Mouse (Mus musculus) hindlimb bud, embryonic 11.5 days (tissue): Measurements from ENCODE around the gene Cops7a.
A peak's percentile ranks its signal among the peaks of the same experiment; 100 is the strongest.

Source experiments
- DNase-seq: peaks from one replicate; pipeline ENCODE4 v3.0.0-alpha.2; 2012; ENCODE audit warnings: low read depth, low spot score; ENCODE audit errors: extremely low spot score

Cops7a gene

DNA sequence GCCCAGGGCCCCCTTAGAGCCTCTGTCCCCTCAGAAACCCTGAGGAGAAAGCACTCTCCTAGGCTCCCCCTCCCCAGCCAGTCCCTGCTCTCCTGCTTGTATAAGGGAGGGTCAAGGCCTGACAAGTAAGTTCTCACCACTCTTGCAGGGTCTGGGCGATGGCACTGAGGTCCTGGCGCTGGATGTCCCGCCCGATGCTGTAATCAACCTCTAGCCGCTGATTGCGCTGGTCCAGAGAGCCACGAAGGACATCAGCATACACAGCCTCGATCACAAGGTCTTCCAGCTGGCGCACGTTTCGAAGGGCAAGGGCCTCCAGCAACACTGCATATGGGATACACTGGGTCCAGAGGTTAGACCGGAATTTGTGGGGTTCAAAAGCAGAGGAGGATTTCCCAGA is 4.3 kb downstream of the Cops7a start:
- DNase-seq, result no peak

- DNase-seq, result no peak
Observed at GRCm38 (mm10) chr6:124959960-124960359, 5.4 kb downstream of the Cops7a start.

DNA sequence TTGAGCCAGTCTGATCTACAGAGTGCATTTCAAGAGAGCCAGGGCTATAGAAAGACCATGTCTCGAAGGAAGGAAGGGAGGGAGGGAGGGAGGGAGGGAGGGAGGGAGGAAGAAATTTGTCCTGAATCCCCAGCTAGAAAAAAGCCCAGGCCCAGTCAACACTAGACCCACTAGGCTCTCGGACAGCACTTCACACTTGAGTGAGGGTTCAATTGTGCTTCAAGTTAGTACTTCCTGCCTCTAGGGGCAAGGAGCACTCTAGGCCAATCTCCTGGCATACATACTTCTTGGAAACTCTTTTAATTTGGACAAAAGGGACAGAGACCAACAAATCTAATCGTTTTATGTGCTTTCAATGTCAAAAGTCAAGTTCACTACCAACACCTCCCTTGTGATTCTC is 7.2 kb downstream of the Cops7a start:
- DNase-seq, result no peak

GRCm38 (mm10) chr6:124955212-124955611 is 10.1 kb downstream of the Cops7a start:
- DNase-seq, result no peak

DNA sequence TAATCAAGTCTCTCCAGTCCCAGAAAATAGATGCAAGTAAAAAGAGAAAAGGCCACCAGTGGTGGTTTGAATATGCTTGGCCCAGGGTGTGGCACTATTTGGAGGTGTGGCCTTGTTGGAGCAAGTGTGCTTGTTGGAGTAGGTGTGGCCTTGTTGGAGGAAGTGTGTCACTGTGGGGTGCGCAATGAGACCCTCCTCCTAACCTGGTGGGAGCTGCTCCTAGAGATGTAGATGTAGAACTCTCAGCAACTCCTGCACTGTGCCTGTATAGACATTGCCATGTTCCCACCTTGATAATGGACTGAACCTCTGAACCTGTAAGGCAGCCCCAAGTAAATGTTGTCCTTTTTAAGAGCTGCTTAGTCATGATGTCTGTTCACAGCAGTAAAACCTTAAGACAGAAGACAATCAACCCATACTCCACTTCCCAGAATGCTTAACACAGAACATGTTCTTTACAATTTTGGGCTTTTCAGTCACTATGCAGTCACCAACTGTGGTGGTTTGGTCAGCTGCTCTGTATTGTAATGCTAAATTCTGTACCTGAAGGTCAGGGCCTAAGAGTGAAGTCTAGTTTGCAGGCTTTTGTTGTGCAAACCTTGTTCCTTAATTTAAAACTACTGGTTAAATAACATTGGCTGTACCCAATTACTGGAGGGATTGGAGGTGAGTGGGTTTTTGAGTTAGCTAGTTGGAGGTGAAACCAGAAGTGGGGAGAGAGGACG is 11.2 kb downstream of the Cops7a start:
- DNase-seq, result no peak

- no peak for DNase-seq
Observed at GRCm38 (mm10) chr6:124943526-124943925, 21.8 kb downstream of the Cops7a start.

DNA sequence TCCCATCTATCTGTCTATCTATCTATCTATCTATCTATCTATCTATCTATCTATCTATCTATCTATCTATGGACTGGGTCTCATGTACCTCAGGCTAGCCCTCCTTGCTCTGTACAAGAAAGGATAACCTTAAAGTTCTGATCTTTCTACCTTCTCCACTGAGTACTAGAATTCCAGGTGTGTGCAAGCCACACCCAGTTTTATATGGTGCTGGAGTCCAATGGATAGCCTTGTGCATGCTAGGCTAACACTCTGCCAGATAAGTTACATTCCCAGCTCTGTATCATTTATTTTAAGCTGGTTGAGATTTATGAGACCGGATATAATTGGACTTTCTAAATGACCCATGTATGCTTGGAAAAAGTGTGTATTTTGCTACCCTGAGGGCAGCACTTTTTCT is 23.7 kb downstream of the Cops7a start:
- DNase-seq, result no peak

DNA sequence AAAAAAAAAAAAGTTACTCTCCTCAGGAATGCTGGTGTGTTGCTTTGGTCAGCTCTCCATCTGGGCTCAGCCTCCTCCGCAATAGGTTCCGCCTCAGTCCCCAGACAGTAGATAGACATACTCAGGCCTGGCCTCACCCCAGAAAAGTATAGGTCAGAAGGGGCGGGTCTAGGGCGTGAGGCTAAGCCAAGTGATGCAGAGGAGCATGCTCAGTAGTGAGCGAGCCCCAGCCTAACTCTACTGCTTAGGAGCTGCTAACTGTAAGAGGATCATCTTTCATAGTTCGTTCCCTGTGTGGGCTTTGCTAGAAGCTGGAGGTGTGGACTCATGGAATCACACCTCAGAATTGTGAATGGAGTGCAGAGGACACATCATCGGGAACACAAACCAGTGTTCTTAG is 26.8 kb downstream of the Cops7a start:
- DNase-seq, result no peak

DNA sequence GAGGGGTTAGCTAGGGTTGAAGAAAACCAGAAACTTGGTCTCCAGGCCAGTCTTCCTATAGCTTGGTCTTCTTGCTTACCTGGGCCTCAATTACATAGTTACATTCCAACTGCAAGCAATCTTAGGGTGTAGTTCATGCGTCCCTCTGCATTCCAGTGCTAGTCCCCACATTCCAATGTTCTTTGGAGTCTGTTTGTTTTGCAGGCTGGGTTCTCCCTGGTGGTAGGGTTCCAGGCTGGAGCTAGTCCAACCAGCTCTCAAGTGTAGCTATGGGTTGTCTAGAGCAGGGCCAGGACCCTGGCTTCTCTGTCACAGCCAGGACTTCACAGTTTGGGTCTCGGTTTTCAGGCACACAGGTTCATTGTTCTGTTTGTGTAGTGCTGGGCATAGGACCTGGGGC is 27.8 kb downstream of the Cops7a start:
- DNase-seq, result no peak

- DNase-seq, result no peak
Observed at GRCm38 (mm10) chr6:124936681-124937080, 28.7 kb downstream of the Cops7a start.

DNA sequence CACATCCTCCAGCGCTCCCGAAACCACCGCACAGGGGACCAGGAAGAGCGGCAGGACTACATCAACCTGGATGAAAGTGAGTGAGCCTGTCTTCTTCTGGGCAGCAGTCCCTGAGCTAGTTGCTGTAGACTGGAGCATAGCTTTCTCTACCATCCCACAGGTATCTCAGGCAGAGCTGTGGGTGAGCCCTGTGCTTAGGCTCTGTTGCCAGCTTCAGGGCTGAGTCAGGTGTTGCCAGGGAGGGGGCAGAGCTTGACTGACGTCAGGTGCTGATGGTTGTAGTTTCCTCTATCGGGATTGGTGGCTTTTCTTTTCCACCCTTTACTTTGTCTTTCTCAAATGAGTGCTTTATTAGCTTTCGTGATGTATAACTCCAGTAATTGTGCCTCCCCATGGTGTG is 30.7 kb downstream of the Cops7a start:
- DNase-seq, result no peak

GRCm38 (mm10) chr6:124933127-124933526 is 32.2 kb downstream of the Cops7a start:
- no peak for DNase-seq

DNA sequence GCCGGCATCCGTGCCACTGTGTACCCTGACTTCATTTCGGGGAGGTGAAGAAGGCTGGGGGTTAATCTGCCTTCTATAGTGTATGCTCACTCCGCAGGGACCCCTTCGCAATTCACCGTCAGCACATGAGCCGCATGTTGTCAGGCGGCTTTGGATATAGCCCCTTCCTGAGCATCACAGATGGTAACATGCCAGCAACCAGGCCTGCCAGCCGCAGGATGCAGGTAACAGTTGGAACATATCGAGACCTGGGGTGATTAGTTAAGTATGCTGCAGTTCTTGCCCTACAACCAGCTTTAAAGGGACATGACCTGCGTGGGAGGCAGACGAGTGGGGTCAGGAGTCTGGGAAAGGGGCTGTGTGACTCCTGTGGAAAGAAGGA is 33.0 kb downstream of the Cops7a start:
- DNase-seq, result no peak

DNA sequence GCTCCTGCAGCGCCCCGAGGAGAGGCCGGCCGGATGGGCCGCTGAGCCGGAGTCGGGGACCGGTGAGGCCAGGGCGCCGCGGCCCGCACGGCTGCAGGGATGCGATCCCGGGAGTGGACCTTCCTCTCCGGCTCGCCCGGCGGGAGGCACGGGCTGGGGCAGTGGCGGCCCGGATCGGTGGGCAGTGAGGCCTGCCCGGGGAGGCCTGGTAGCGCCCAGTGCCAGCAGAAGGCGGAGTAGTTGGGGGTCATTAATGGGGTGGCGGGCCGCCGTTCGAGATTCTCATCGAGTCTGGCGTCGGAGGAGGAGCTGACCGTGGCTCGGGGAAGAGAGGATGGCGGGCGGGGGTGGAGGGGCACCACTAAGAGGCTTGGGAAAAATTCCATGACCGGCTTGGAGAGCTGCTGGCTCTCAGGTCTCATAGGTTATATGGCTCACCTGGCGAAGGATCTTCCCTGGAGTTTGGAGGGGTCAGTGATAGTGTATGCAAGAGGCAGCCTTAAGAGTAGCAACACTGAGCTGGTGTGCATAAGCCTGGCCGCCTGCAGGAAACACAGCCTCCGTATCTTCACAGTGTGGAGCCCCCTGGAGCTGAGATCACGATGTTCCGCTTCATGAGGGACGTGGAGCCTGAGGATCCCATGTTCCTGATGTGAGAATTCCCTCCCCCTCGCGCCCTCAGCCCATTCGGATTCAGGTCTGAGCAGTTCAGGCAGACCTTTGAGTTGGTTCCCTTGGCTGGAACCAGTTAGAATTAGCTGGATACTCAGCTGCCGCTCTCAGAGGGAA is 33.6 kb downstream of the Cops7a start:
- no peak for DNase-seq

DNA sequence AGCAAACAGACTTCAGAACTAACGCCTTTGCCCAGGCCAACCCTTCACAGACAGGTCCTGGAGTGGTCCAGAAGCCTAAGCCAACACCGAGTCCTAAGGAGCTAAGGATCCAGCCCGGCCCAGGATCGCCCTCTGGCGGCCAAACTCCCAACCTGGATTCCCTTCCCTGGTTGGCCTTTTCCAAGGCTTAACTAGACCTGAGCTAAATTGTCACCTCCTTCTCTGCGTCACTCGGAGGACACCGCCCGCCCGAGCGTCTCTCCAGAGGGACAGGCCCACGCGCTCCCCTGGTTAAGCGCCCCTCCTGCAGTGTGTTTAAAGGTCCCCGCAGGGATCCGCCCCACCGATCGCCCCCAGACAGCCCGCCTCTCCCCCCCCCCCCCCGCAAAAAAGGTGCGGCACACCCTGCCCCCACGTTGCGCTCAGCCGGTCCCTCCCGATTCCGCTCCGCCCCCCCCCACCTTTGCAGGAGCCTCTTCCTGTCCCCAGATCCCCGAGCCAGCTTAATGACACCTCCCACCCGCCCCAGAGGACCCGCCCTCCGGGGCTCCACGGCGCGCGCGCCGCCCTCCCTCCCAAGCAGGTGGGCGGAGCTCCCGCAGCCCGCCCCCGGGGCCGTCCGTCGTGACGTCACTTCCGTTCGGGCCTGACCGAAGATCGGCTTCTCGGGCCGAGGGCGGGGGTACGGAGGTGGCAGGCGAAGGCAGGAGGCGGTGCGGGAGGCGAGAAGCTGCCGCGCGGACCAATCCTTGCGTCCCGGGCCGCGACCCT is 34.4 kb downstream of the Cops7a start, which contains the start of gene Mlf2:
Gene Mlf2, plus strand, starts transcription at position 633 of the 771 bp plus-strand sequence.
- DNase-seq, result peak; percentile 97

GRCm38 (mm10) chr6:124930231-124930630 is 35.1 kb downstream of the Cops7a start:
- no peak for DNase-seq

GRCm38 (mm10) chr6:124925941-124926340 is 39.4 kb downstream of the Cops7a start:
- no peak for DNase-seq

DNA sequence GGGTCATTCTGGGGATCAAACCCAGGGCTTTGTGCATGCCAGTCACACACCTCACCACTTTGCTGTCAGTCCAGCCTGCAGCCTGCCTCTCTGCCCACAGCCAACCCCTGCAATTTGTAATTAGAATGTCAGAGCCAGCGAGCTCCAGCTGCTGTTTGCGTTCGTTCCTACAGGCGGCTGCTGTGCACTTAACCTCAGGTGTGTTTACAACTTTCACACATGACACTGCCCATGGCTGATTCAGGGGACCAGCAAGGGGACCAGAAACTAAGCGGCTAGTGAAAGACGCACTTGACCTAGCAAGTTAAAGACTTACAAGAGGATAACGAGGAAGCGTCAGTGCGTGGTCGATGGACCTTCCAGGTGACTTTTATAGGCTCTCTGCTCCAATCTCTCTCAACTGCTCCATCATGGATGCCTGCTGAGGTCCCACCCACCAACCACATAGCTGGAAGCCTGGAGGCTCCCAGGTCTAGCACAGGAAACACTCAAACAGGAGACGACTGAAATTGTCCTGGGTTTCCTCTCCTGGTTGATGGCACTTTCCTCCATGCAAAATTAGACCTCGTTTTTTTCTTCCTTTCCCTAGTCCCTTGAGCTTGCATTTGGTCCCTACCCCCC is 40.1 kb downstream of the Cops7a start:
- no peak for DNase-seq

GRCm38 (mm10) chr6:124921539-124921938 is 43.8 kb downstream of the Cops7a start:
- no peak for DNase-seq

GRCm38 (mm10) chr6:124920318-124921085 is 44.8 kb downstream of the Cops7a start:
- no peak for DNase-seq
